22 mouse cellular contexts compared by ENCODE assay signal in genomic region chr4:86943296-86943695, GRCm38 (mm10).
DNase-seq lines count a peak whose midpoint lies in the region; ATAC-seq and TF ChIP-seq lines count a peak whose summit lies in the region.
"Had no signal": no experiment of that assay in that cellular context is flagged by ENCODE, and none has a peak within 500 bp of the region (broad histone marks: within the 10 kb centered on the region; RNA-seq: fewer than 3 reads in every experiment).

No protein-coding gene starts in this region.

- peak; percentile 40 for DNase-seq in lung, embryonic 14.5 days
- no peak for DNase-seq in lung, postnatal 10 days
- peak; percentile 87 for DNase-seq in R1 (ENCODE audit: low read depth, low spot score)
- DNase-seq in embryonic facial prominence, embryonic 11.5 days (ENCODE audit: low spot score) = peak; percentile 28
- DNase-seq in spleen, postnatal 4 days (ENCODE audit: low spot score in 2 of 2) = no peak
- DNase-seq in frontal cortex, postnatal 10 days (ENCODE audit: low spot score in 2 of 2) = no peak
- DNase-seq: adrenal gland, adult 8-10 months; cerebellum, adult 11-12 months; gastrocnemius, adult 2 months; heart, postnatal 4 days; lung, adult 18-20 months; retina, postnatal 1 day; right cerebral cortex, postnatal 25 days; spleen, adult 18-20 months; thymus, adult 2 months had no signal

- H3K36me3 ChIP-seq in lung, embryonic 14.5 days (ENCODE audit: insufficient read depth) = no peaks in the 10 kb centered on the region
- H3K36me3 ChIP-seq in embryonic facial prominence, embryonic 11.5 days (replicated peaks; ENCODE audit: control insufficient read depth, insufficient read depth, low read depth, low read length) = no peaks in the 10 kb centered on the region
- H3K36me3 ChIP-seq in hindbrain, embryonic 13.5 days = no peaks in the 10 kb centered on the region
- H3K36me3 ChIP-seq: hindbrain, embryonic 15.5 days; kidney, embryonic 15.5 days; limb, embryonic 13.5 days; liver, embryonic 12.5 days; midbrain, embryonic 13.5 days had no signal

- no peaks in the 10 kb centered on the region for H3K9me3 ChIP-seq in lung, embryonic 14.5 days (ENCODE audit: low read depth, low read length)
- no peaks in the 10 kb centered on the region for H3K9me3 ChIP-seq in embryonic facial prominence, embryonic 11.5 days (replicated peaks; ENCODE audit: control insufficient read depth, low read length)
- no peaks in the 10 kb centered on the region for H3K9me3 ChIP-seq in hindbrain, embryonic 13.5 days
- H3K9me3 ChIP-seq: hindbrain, embryonic 15.5 days; kidney, embryonic 15.5 days; limb, embryonic 13.5 days; liver, embryonic 12.5 days; midbrain, embryonic 13.5 days had no signal

- H3K27me3 ChIP-seq in lung, embryonic 14.5 days (ENCODE audit: insufficient read depth, low read length) = no peaks in the 10 kb centered on the region
- H3K27me3 ChIP-seq in embryonic facial prominence, embryonic 11.5 days (ENCODE audit: control insufficient read depth, insufficient read depth, low read length) = no peaks in the 10 kb centered on the region
- no peaks in the 10 kb centered on the region for H3K27me3 ChIP-seq in hindbrain, embryonic 13.5 days
- H3K27me3 ChIP-seq: hindbrain, embryonic 15.5 days; kidney, embryonic 15.5 days; limb, embryonic 13.5 days; liver, embryonic 12.5 days; midbrain, embryonic 13.5 days had no signal

- H3K4me2 ChIP-seq in lung, embryonic 14.5 days = no peak overlapping the region
- H3K4me2 ChIP-seq in embryonic facial prominence, embryonic 11.5 days (ENCODE audit: low read depth, low read length) = no peak overlapping the region
- H3K4me2 ChIP-seq in hindbrain, embryonic 13.5 days = no peak overlapping the region
- H3K4me2 ChIP-seq: hindbrain, embryonic 15.5 days; kidney, embryonic 15.5 days; limb, embryonic 13.5 days; liver, embryonic 12.5 days; midbrain, embryonic 13.5 days had no signal

- H3K9ac ChIP-seq in lung, embryonic 14.5 days = no peak overlapping the region
- H3K9ac ChIP-seq in embryonic facial prominence, embryonic 11.5 days (replicated peaks; ENCODE audit: low read length) = no peak overlapping the region
- H3K9ac ChIP-seq in hindbrain, embryonic 13.5 days = no peak overlapping the region
- H3K9ac ChIP-seq: hindbrain, embryonic 15.5 days; kidney, embryonic 15.5 days; limb, embryonic 13.5 days; liver, embryonic 12.5 days; midbrain, embryonic 13.5 days had no signal

- ATAC-seq in lung, embryonic 14.5 days (ENCODE audit: insufficient read depth) = peak; percentile 60; the same call in 1 of the 2 replicates
- no peak for ATAC-seq in embryonic facial prominence, embryonic 11.5 days (replicated peaks; ENCODE audit: insufficient number of reproducible peaks, low FRiP score, low TSS enrichment, low read depth)
- ATAC-seq in hindbrain, embryonic 13.5 days (ENCODE audit: low FRiP score) = no peak
- ATAC-seq: intestine, embryonic 16.5 days; liver, embryonic 12.5 days; midbrain, embryonic 13.5 days had no signal

- 33% methylated on average over 6 of the region's 6 CpGs for WGBS in lung, embryonic 14.5 days
- 41% methylated on average over 6 of the region's 6 CpGs for WGBS in embryonic facial prominence, embryonic 11.5 days
- WGBS in hindbrain, embryonic 13.5 days = 59% methylated on average over 6 of the region's 6 CpGs

- no peak overlapping the region for H3K27ac ChIP-seq in lung, embryonic 14.5 days (ENCODE audit: low read depth)
- H3K27ac ChIP-seq in embryonic facial prominence, embryonic 11.5 days (replicated peaks; ENCODE audit: low read depth, low read length) = no peak overlapping the region
- no peak overlapping the region for H3K27ac ChIP-seq in hindbrain, embryonic 13.5 days
- H3K27ac ChIP-seq: gastrocnemius, adult 2 months; hindbrain, embryonic 15.5 days; limb, embryonic 13.5 days; liver, embryonic 12.5 days; midbrain, embryonic 13.5 days had no signal

- TF ChIP-seq CTCF in lung, embryonic 14.5 days (IDR thresholded peaks at IDR 0.05; ENCODE audit: low read depth) = no peak

- no peaks in the 10 kb centered on the region for H3K4me1 ChIP-seq in lung, embryonic 14.5 days (ENCODE audit: insufficient read depth)
- H3K4me1 ChIP-seq in embryonic facial prominence, embryonic 11.5 days (ENCODE audit: control insufficient read depth, insufficient read depth, low read length) = no peaks in the 10 kb centered on the region
- H3K4me1 ChIP-seq in hindbrain, embryonic 13.5 days (replicated peaks) = no peaks in the 10 kb centered on the region
- H3K4me1 ChIP-seq: hindbrain, embryonic 15.5 days; kidney, embryonic 15.5 days; limb, embryonic 13.5 days; liver, embryonic 12.5 days; midbrain, embryonic 13.5 days had no signal

- H3K4me3 ChIP-seq in lung, embryonic 14.5 days (ENCODE audit: low read depth, low read length) = no peak overlapping the region
- H3K4me3 ChIP-seq in embryonic facial prominence, embryonic 11.5 days (ENCODE audit: low read depth, low read length) = no peak overlapping the region
- no peak overlapping the region for H3K4me3 ChIP-seq in hindbrain, embryonic 13.5 days
- H3K4me3 ChIP-seq: gastrocnemius, adult 2 months; hindbrain, embryonic 15.5 days; kidney, embryonic 15.5 days; limb, embryonic 13.5 days; liver, embryonic 12.5 days; midbrain, embryonic 13.5 days had no signal

Comparison
In these comparisons a context has a peak if more than half of its experiments do, and no peak if none do; other contexts are left out.
1. DNase-seq: peak in lung, embryonic 14.5 days (single experiment), R1 (single experiment) and embryonic facial prominence, embryonic 11.5 days (single experiment); none in lung, postnatal 10 days (single experiment), spleen, postnatal 4 days (0 of 2) and frontal cortex, postnatal 10 days (0 of 2).